Mouse (Mus musculus): ENCODE data around the gene Rybp. TPM values are rescaled to one million over a fixed set of nuclear protein-coding genes. Genes with fewer than 3 reads are reported as not detected.

Gene Rybp
- total and polyA plus RNA-seq, 2 experiments, result 6.7 TPM

- peak; percentile 24 for DNase-seq (ENCODE audit: extremely low read depth, low read depth, low spot score)
- no peak overlapping the region for H3K4me3 ChIP-seq (ENCODE audit: insufficient read depth, low read depth, low read length)
- no peaks in the 10 kb centered on the region for H3K79me2 ChIP-seq (ENCODE audit: control insufficient read depth, insufficient read depth, low read length)
- H3K4me1 ChIP-seq (ENCODE audit: control insufficient read depth, insufficient read depth, low read length), result peaks cover 6% of the 10 kb centered on the region; the same call in 1 of the 2 replicates
- H3K27ac ChIP-seq (replicated peaks; ENCODE audit: insufficient read depth, low read depth, low read length), result no peak overlapping the region
- no peak overlapping the region for H3K9ac ChIP-seq (ENCODE audit: low read depth, low read length)
- no peak for TF ChIP-seq POLR2A (IDR thresholded peaks at IDR 0.05; ENCODE audit: extremely low read depth, insufficient read depth, low read length)
- no peak for TF ChIP-seq CTCF (IDR thresholded peaks at IDR 0.05; ENCODE audit: low read depth, low read length)
- WGBS, result 77% methylated on average over 8 of the region's 8 CpGs
- H3K27me3 ChIP-seq (ENCODE audit: control insufficient read depth, insufficient read depth, low read length), result no peaks in the 10 kb centered on the region
- no peaks in the 10 kb centered on the region for H3K36me3 ChIP-seq (ENCODE audit: control insufficient read depth, insufficient read depth, low read length)
Observed at GRCm38 (mm10) chr6:100217507-100217906, 69.8 kb downstream of the Rybp start.

GRCm38 (mm10) chr6:100216945-100217344 lies 70.3 kb downstream of the Rybp start:
- peaks cover 8% of the 10 kb centered on the region for H3K4me1 ChIP-seq (ENCODE audit: control insufficient read depth, insufficient read depth, low read length)
- no peak for DNase-seq (ENCODE audit: extremely low read depth, low read depth, low spot score)
- WGBS, result 86% methylated on average over 5 of the region's 5 CpGs
- no peak overlapping the region for H3K9ac ChIP-seq (ENCODE audit: low read depth, low read length)
- no peaks in the 10 kb centered on the region for H3K36me3 ChIP-seq (ENCODE audit: control insufficient read depth, insufficient read depth, low read length)
- no peaks in the 10 kb centered on the region for H3K79me2 ChIP-seq (ENCODE audit: control insufficient read depth, insufficient read depth, low read length)
- no peak overlapping the region for H3K4me3 ChIP-seq (ENCODE audit: insufficient read depth, low read depth, low read length)
- no peaks in the 10 kb centered on the region for H3K27me3 ChIP-seq (ENCODE audit: control insufficient read depth, insufficient read depth, low read length)
- H3K27ac ChIP-seq (replicated peaks; ENCODE audit: insufficient read depth, low read depth, low read length), result no peak overlapping the region
- TF ChIP-seq POLR2A (IDR thresholded peaks at IDR 0.05; ENCODE audit: extremely low read depth, insufficient read depth, low read length), result no peak
- no peak for TF ChIP-seq CTCF (IDR thresholded peaks at IDR 0.05; ENCODE audit: low read depth, low read length)

- no peak overlapping the region for H3K27ac ChIP-seq (replicated peaks; ENCODE audit: insufficient read depth, low read depth, low read length)
- no peak for DNase-seq (ENCODE audit: extremely low read depth, low read depth, low spot score)
- peaks cover 13% of the 10 kb centered on the region for H3K4me1 ChIP-seq (ENCODE audit: control insufficient read depth, insufficient read depth, low read length)
- no peak overlapping the region for H3K9ac ChIP-seq (ENCODE audit: low read depth, low read length)
- H3K27me3 ChIP-seq (ENCODE audit: control insufficient read depth, insufficient read depth, low read length), result no peaks in the 10 kb centered on the region
- H3K36me3 ChIP-seq (ENCODE audit: control insufficient read depth, insufficient read depth, low read length), result no peaks in the 10 kb centered on the region
- 89% methylated on average over 6 of the region's 6 CpGs for WGBS
- H3K4me3 ChIP-seq (ENCODE audit: insufficient read depth, low read depth, low read length), result no peak overlapping the region
- TF ChIP-seq CTCF (IDR thresholded peaks at IDR 0.05; ENCODE audit: low read depth, low read length) (no peak), POLR2A (IDR thresholded peaks at IDR 0.05; ENCODE audit: extremely low read depth, insufficient read depth, low read length) (no peak)
- no peaks in the 10 kb centered on the region for H3K79me2 ChIP-seq (ENCODE audit: control insufficient read depth, insufficient read depth, low read length)
Observed at GRCm38 (mm10) chr6:100215809-100216208, 71.5 kb downstream of the Rybp start.

- Histone ChIP-seq H3K36me3 (ENCODE audit: control insufficient read depth, insufficient read depth, low read length) (no peaks in the 10 kb centered on the region), H3K27ac (replicated peaks; ENCODE audit: insufficient read depth, low read depth, low read length) (no peak overlapping the region), H3K9ac (ENCODE audit: low read depth, low read length) (no peak overlapping the region), H3K27me3 (ENCODE audit: control insufficient read depth, insufficient read depth, low read length) (no peaks in the 10 kb centered on the region), H3K4me3 (ENCODE audit: insufficient read depth, low read depth, low read length) (no peak overlapping the region), H3K4me1 (ENCODE audit: control insufficient read depth, insufficient read depth, low read length) (peaks cover 13% of the 10 kb centered on the region), H3K79me2 (ENCODE audit: control insufficient read depth, insufficient read depth, low read length) (no peaks in the 10 kb centered on the region)
- no peak for DNase-seq (ENCODE audit: extremely low read depth, low read depth, low spot score)
- TF ChIP-seq CTCF (IDR thresholded peaks at IDR 0.05; ENCODE audit: low read depth, low read length), result no peak
- no peak for TF ChIP-seq POLR2A (IDR thresholded peaks at IDR 0.05; ENCODE audit: extremely low read depth, insufficient read depth, low read length)
- 56% methylated on average over 13 of the region's 13 CpGs for WGBS
Observed at GRCm38 (mm10) chr6:100214132-100214913, 73.0 kb downstream of the Rybp start.

- H3K27me3 ChIP-seq (ENCODE audit: control insufficient read depth, insufficient read depth, low read length), result no peaks in the 10 kb centered on the region
- TF ChIP-seq CTCF (IDR thresholded peaks at IDR 0.05; ENCODE audit: low read depth, low read length) (no peak), POLR2A (IDR thresholded peaks at IDR 0.05; ENCODE audit: extremely low read depth, insufficient read depth, low read length) (no peak)
- no peaks in the 10 kb centered on the region for H3K36me3 ChIP-seq (ENCODE audit: control insufficient read depth, insufficient read depth, low read length)
- 91% methylated on average over 9 of the region's 9 CpGs for WGBS
- DNase-seq (ENCODE audit: extremely low read depth, low read depth, low spot score), result no peak
- no peak overlapping the region for H3K9ac ChIP-seq (ENCODE audit: low read depth, low read length)
- no peak overlapping the region for H3K27ac ChIP-seq (replicated peaks; ENCODE audit: insufficient read depth, low read depth, low read length)
- no peak overlapping the region for H3K4me3 ChIP-seq (ENCODE audit: insufficient read depth, low read depth, low read length)
- H3K4me1 ChIP-seq (ENCODE audit: control insufficient read depth, insufficient read depth, low read length), result peaks cover 11% of the 10 kb centered on the region
- H3K79me2 ChIP-seq (ENCODE audit: control insufficient read depth, insufficient read depth, low read length), result no peaks in the 10 kb centered on the region
Observed at GRCm38 (mm10) chr6:100213596-100213995, 73.7 kb downstream of the Rybp start.

GRCm38 (mm10) chr6:100212820-100213219 lies 74.5 kb downstream of the Rybp start:
- Histone ChIP-seq H3K27me3 (ENCODE audit: control insufficient read depth, insufficient read depth, low read length) (no peaks in the 10 kb centered on the region), H3K27ac (replicated peaks; ENCODE audit: insufficient read depth, low read depth, low read length) (no peak overlapping the region), H3K4me3 (ENCODE audit: insufficient read depth, low read depth, low read length) (no peak overlapping the region), H3K4me1 (ENCODE audit: control insufficient read depth, insufficient read depth, low read length) (peaks cover 8% of the 10 kb centered on the region), H3K36me3 (ENCODE audit: control insufficient read depth, insufficient read depth, low read length) (no peaks in the 10 kb centered on the region), H3K79me2 (ENCODE audit: control insufficient read depth, insufficient read depth, low read length) (no peaks in the 10 kb centered on the region), H3K9ac (ENCODE audit: low read depth, low read length) (no peak overlapping the region)
- TF ChIP-seq CTCF (IDR thresholded peaks at IDR 0.05; ENCODE audit: low read depth, low read length) (no peak), POLR2A (IDR thresholded peaks at IDR 0.05; ENCODE audit: extremely low read depth, insufficient read depth, low read length) (no peak)
- DNase-seq (ENCODE audit: extremely low read depth, low read depth, low spot score), result no peak
- 96% methylated on average over 7 of the region's 7 CpGs for WGBS

All from liver, adult 2 months (tissue).